Comparison of ENCODE assay signal across 25 mouse cellular contexts in the genomic region with DNA sequence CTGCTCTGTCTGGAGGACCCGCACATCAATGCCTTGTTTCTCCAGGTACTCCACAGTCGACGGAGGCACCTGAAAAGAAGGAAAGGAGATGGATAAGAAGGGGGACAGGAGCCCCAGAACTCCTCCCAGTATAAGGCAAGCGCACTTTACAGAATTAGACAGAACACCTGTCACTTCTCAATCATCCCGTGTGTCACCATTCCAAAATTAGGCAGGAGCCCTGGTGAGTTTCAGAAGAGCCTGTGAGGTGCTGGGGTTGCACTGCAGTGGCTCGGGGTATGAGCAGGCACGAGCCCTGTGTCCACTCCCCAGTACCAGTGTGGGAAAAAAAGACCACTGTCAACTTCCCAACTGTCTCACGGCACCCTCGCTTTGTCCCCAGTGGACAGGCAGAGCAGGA. TPM values are rescaled to one million over a fixed set of nuclear protein-coding genes. Genes with fewer than 3 reads are reported as not detected.
DNase-seq lines count a peak whose midpoint lies in the region; ATAC-seq and TF ChIP-seq lines count a peak whose summit lies in the region.
"Had no signal": no experiment of that assay in that cellular context is flagged by ENCODE, and none has a peak within 500 bp of the region (broad histone marks: within the 10 kb centered on the region; RNA-seq: fewer than 3 reads in every experiment).

No protein-coding gene starts in this region.

- H3K27me3 ChIP-seq in limb, embryonic 12.5 days, result no peaks in the 10 kb centered on the region
- H3K27me3 ChIP-seq in limb, embryonic 10.5 days (ENCODE audit: low read depth, poor library complexity, severe bottlenecking), result no peaks in the 10 kb centered on the region
- no peaks in the 10 kb centered on the region for H3K27me3 ChIP-seq in forebrain, postnatal 0 days (ENCODE audit: insufficient read depth, low read length)
- H3K27me3 ChIP-seq: CH12.LX; heart, embryonic 13.5 days; Patski had no signal

- ATAC-seq in limb, embryonic 12.5 days (ENCODE audit: insufficient number of reproducible peaks, insufficient read depth, low FRiP score, low TSS enrichment, low read depth), result 0 out of 2 replicates have a peak, but pooled peaks have one; percentile 20
- no peak for ATAC-seq in forebrain, postnatal 0 days
- ATAC-seq: forebrain, embryonic 14.5 days; hindbrain, postnatal 0 days; inflammation-experienced regulatory T-cells, adult 6 months; intestine, embryonic 16.5 days; Patski had no signal

- no peak overlapping the region for H3K9ac ChIP-seq in limb, embryonic 12.5 days (replicated peaks)
- no peak overlapping the region for H3K9ac ChIP-seq in forebrain, postnatal 0 days
- H3K9ac ChIP-seq: heart, embryonic 13.5 days; hindbrain, embryonic 14.5 days had no signal

- TF ChIP-seq CTCF in gastrocnemius, adult 2 months (IDR thresholded peaks at IDR 0.05), result no peak
- TF ChIP-seq CTCF in forebrain, postnatal 0 days (IDR thresholded peaks at IDR 0.05; ENCODE audit: low read depth), result no peak

- intact Hi-C loops in gastrocnemius, adult 2 months (cut with DNase I), result no loop called here

- no peak overlapping the region for H3K4me2 ChIP-seq in limb, embryonic 12.5 days
- H3K4me2 ChIP-seq in forebrain, postnatal 0 days (ENCODE audit: low read depth), result no peak overlapping the region
- H3K4me2 ChIP-seq: heart, embryonic 13.5 days; hindbrain, embryonic 14.5 days had no signal

- H3K9me3 ChIP-seq in limb, embryonic 12.5 days, result no peaks in the 10 kb centered on the region
- no peaks in the 10 kb centered on the region for H3K9me3 ChIP-seq in limb, embryonic 10.5 days (replicated peaks)
- H3K9me3 ChIP-seq in forebrain, postnatal 0 days (ENCODE audit: low read length), result no peaks in the 10 kb centered on the region
- H3K9me3 ChIP-seq: G1E; heart, embryonic 13.5 days had no signal

- H3K4me3 ChIP-seq in gastrocnemius, adult 2 months, result peak overlapping the region; percentile 26
- no peak overlapping the region for H3K4me3 ChIP-seq in limb, embryonic 12.5 days (replicated peaks)
- H3K4me3 ChIP-seq in limb, embryonic 10.5 days, result no peak overlapping the region
- H3K4me3 ChIP-seq in forebrain, postnatal 0 days (ENCODE audit: low read depth, low read length), result no peak overlapping the region
- H3K4me3 ChIP-seq: heart, embryonic 13.5 days had no signal

- WGBS in limb, embryonic 12.5 days, result 85% methylated on average over 9 of the region's 9 CpGs
- 90% methylated on average over 9 of the region's 9 CpGs for WGBS in limb, embryonic 10.5 days
- WGBS in forebrain, postnatal 0 days, result 89% methylated on average over 9 of the region's 9 CpGs

- H3K36me3 ChIP-seq in limb, embryonic 12.5 days, result peaks cover 4% of the 10 kb centered on the region; the same call in 1 of the 2 replicates
- no peaks in the 10 kb centered on the region for H3K36me3 ChIP-seq in limb, embryonic 10.5 days
- H3K36me3 ChIP-seq in forebrain, postnatal 0 days (ENCODE audit: insufficient read depth), result peaks cover 11% of the 10 kb centered on the region
- H3K36me3 ChIP-seq: G1E had no signal

- DNase-seq in gastrocnemius, adult 2 months, result peak; percentile 63
- DNase-seq in gastrocnemius, postnatal 4 days (ENCODE audit: low spot score in 2 of 2), result no peak
- DNase-seq in limb, embryonic 10.5 days (ENCODE audit: low spot score), result no peak
- DNase-seq in skeletal muscle tissue, adult 2 months (ENCODE audit: low read depth, low spot score), result peak; percentile 81
- DNase-seq in forebrain, postnatal 0 days, result no peak
- DNase-seq: adrenal gland, postnatal 10 days; adrenal gland, postnatal 36 days; B cell, adult 2 months; cerebellum, adult 18-20 months; cerebellum, adult 9-10 months; cerebellum, postnatal 14 days; heart, adult 18-20 months; heart, postnatal 14 days; heart, postnatal 4 days; kidney, adult 18-20 months had no signal

- H3K4me1 ChIP-seq in limb, embryonic 12.5 days (replicated peaks), result 0 out of 2 replicates have a peak, but pooled peaks cover 2% of the 10 kb centered on the region
- no peaks in the 10 kb centered on the region for H3K4me1 ChIP-seq in limb, embryonic 10.5 days
- H3K4me1 ChIP-seq in forebrain, postnatal 0 days (ENCODE audit: insufficient read depth), result no peaks in the 10 kb centered on the region

- peak overlapping the region; percentile 91 for H3K27ac ChIP-seq in gastrocnemius, adult 2 months
- H3K27ac ChIP-seq in limb, embryonic 12.5 days, result no peak overlapping the region
- no peak overlapping the region for H3K27ac ChIP-seq in limb, embryonic 10.5 days
- H3K27ac ChIP-seq in forebrain, postnatal 0 days (ENCODE audit: low read depth, low read length), result no peak overlapping the region
- H3K27ac ChIP-seq: heart, embryonic 13.5 days; hindbrain, embryonic 14.5 days; hindbrain, postnatal 0 days had no signal

RNA-seq across cellular contexts. Expression of a gene that starts 28.6 kb away (rescaled TPM):
- total RNA-seq in gastrocnemius, adult 2 months (2021), result 100 to 1,000 TPM; 113 to 130 TPM
- total RNA-seq in gastrocnemius, postnatal 4 days (2021), result 100 to 1,000 TPM in 1 of 2 experiments, 10 to 100 TPM in 1; 99.2 to 120 TPM
- polyA plus RNA-seq in limb, embryonic 12.5 days (2016; fragmentation: Nextera tagmentation; extraction: Ambion mirVana), result 55.2 and 55.5 TPM in 2 replicates
- 28.7 and 39.8 TPM in 2 replicates for polyA plus RNA-seq in limb, embryonic 10.5 days (2016; fragmentation: Nextera tagmentation; extraction: Ambion mirVana)
- total RNA-seq in forebrain, postnatal 0 days (2014; rRNA removed), result 25.7 and 37.0 TPM in 2 replicates
- 56.6 and 59.3 TPM in 2 replicates for polyA plus RNA-seq in forebrain, postnatal 0 days (2015; fragmentation: Nextera tagmentation; extraction: Ambion mirVana)

RNA-seq across cellular contexts. Expression of a gene that starts 29.0 kb away (rescaled TPM):
- total RNA-seq in gastrocnemius, adult 2 months (2021), result 10 to 100 TPM; 14.1 to 16.0 TPM
- total RNA-seq in gastrocnemius, postnatal 4 days (2021), result 10 to 100 TPM; 24.0 to 26.1 TPM
- polyA plus RNA-seq in limb, embryonic 12.5 days (2016; fragmentation: Nextera tagmentation; extraction: Ambion mirVana), result 33.6 and 34.3 TPM in 2 replicates
- polyA plus RNA-seq in limb, embryonic 10.5 days (2016; fragmentation: Nextera tagmentation; extraction: Ambion mirVana), result 23.0 and 25.6 TPM in 2 replicates
- total RNA-seq in forebrain, postnatal 0 days (2014; rRNA removed), result 19.7 and 27.8 TPM in 2 replicates
- 13.7 and 22.1 TPM in 2 replicates for polyA plus RNA-seq in forebrain, postnatal 0 days (2015; fragmentation: Nextera tagmentation; extraction: Ambion mirVana)

Comparison
In these comparisons a context has a peak if more than half of its experiments do, and no peak if none do; other contexts are left out.
1. DNase-seq: peak in gastrocnemius, adult 2 months (single experiment) and skeletal muscle tissue, adult 2 months (single experiment); none in gastrocnemius, postnatal 4 days (0 of 2), limb, embryonic 10.5 days (single experiment) and forebrain, postnatal 0 days (single experiment).